Mouse (Mus musculus) ES-Bruce4 (cell line): Measurements from ENCODE around the gene Nmur2.

ENCODE experiments used
- CTCF ChIP-seq: IDR thresholded peaks from one replicate; pipeline ENCODE4 v1.8.1; 2011; ENCODE audit warnings: low read depth, low read length
- EP300 ChIP-seq: IDR thresholded peaks from 2 replicates; pipeline ENCODE4 v1.6.1; 2011; ENCODE audit warnings: low read depth, low read length; ENCODE audit not compliant: insufficient read depth

- TF ChIP-seq CTCF (no peak), EP300 (no peak)
These were observed 27.2 kb downstream of the Nmur2 start for GRCm38 (mm10) chr11:56013510-56014057.
